Mouse (Mus musculus): ENCODE data around the gene Rarg. TPM values are rescaled to one million over a fixed set of nuclear protein-coding genes. Genes with fewer than 3 reads are reported as not detected.

Gene Rarg
- polyA plus RNA-seq (2012; rRNA removed), result 3.1 and 3.6 TPM in 2 replicates

DNA sequence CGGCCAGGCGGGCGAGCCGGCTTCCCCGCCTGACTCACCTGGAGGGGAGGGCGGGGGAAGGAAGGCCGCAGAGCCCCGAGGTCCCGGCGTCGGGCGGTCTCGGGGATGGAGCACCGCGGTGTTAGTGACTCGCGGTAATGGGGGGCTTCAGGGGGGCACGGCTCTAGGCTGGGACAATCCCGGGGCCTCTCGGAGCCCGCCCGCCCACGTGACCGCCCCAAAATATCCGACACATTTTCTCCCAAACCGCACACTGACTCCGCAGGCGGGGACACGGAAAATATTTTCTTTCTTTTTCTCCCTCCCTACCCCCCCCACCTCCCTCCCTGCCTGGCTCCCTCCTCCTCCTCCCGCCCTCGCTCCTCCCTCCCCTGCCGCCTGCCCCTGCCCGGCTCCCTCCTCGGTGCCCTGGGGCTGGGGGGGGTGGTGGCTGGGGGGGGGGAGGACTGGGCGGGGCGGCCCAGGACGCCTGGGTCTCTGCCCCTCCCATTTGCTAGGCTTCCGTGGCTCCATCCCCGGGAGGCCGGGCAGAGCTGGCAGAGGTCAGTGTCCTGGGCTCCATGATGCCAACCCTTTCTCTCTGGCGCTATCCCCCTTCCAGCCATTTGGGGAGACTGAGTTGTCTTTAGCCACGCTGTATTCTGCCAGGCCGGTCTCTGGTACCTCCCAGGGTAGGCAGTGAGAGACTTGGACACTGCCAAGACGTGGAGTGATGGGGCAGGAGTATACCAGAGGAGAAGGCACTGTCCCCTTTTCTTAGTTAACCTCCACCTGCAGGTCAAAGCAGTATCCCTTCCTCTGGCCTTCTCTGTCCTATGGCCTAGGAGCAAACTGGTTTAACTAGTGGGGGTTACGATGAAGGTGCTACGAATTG lies at the start of gene Rarg:
Rarg (minus strand) TSS at position 316 of the 874 bp plus-strand sequence.

DNA sequence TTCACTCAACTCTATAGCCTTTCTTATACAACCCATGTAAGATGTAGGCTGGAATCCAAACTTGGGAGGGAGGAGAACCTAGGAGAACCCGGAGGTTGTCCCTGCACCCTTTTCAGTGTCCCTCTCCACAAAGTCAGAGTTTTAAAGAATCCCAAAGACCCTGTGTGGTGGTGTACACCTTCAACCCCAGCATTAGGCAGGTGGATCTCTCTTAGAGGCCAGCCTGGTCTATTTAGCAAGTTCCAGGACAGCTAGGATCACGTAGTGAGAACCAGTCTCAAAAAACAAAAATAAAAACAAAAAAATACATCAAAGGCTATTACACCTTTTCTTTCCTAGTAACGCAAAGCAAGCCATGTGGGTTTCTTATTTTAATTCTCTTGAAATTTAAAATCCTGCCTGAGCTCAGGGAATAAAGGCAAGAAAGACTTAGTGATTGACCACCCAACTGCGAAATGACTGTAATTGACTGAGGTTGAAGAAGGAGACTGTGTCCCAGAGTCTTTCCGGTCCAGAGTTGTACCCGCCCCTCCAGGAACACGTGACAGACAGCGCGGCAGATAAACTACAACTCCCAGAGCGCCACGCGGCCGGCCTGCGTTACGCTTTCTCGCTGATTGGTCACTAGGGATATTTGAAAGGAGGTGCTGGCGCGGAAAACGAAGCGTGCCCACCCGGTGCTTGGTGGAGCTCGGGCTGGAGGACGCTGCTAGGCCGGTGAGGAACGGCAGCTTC lies 38.5 kb upstream of the Rarg start, which contains the start of gene Espl1:
Espl1 (plus strand) TSS at position 634 of the 735 bp plus-strand sequence.

DNA sequence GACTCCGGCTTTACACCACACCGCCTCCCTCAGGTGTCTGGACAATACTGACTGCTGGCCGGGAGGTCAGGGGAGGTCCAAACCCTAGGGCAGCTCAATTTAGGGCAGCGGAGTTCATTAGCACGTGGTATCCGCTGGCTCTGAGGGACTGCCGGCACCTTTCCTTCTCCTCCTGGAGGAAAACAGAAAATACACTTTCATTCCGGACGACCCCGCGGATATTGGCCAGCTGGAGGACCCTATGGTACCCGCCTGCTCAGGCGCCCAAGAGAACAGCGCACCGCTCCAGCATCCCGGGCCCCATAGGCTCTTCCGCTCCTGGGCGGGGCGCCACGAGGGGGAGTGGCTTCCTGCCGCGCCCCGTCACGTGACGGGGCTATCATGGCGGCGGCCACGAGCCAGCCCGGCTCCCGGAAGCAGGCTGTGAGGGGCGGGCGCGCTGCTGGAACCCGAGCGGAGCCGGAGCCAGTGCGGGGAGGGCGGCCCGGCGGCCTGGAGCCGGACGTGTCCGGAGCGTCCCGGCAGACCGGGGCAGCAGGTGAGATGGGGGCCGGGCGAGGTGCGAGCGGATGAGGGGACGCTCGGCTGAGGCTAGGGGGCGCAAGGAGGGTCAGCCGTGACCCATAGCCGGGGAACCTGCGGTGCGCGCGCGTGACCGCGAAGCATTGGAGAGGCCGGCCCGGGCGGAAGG lies 21.9 kb upstream of the Rarg start, which contains the start of gene Mfsd5:
Mfsd5 (plus strand) TSS at position 363 of the 691 bp plus-strand sequence.

DNA sequence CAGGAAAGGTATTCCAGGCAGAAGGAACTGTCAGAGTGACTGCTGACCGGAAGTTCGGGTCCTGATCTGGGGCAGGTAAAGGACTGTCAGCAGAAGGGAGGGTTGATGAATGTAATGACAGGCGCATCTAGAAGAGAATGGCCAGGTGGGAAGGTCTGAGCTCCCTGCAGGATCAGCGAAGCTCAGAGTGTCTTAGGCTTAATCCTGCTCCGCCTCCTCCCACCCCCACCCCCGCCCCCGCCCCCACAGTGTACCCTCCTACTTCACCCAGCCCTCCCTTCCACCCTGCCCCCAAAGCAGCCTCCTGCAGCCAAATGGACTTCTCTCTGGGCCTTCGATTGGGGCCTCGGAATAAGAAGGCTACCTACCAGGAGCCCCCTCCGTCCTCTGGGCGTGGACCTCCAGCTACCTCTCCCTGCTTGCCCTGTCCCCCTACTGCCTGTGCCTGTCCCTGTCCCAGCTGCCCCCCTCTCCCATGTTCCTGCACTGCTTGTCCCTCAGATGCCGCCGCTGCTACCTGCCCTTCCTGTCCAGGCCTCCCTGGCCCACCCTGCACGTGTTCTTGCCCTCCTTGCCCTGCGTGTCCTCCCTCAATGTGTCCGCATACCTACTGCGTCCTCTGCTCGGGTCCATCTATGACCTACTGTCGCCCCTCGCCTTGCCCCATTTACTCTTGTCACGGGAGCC lies 13.1 kb upstream of the Rarg start, which contains the start of gene Gm9918:
Gm9918 (plus strand) TSS at position 290 of the 687 bp plus-strand sequence.

DNA sequence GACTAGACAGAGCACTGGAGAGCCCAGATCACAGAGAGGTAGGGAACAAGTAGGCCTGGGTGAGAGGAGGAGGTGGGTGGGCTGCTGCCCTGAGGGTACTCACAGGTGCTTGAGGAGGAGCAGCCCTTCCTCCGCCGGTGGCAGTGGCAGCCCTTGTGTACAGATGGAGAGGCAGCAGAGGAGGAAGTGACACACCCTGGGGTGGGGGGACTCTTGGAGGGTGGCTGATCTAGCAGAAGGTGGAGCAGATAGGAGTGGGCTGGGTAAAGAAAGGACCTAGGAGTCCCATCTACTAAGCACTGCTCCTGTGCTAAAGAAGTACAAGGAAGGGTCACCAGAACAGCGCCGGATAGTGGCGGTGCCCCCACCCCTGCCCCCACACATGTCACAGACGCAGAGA lies 25.6 kb downstream of the Rarg start, which contains the start of gene Itgb7:
Itgb7 (minus strand) TSS at position 197 of the 400 bp plus-strand sequence.

DNA sequence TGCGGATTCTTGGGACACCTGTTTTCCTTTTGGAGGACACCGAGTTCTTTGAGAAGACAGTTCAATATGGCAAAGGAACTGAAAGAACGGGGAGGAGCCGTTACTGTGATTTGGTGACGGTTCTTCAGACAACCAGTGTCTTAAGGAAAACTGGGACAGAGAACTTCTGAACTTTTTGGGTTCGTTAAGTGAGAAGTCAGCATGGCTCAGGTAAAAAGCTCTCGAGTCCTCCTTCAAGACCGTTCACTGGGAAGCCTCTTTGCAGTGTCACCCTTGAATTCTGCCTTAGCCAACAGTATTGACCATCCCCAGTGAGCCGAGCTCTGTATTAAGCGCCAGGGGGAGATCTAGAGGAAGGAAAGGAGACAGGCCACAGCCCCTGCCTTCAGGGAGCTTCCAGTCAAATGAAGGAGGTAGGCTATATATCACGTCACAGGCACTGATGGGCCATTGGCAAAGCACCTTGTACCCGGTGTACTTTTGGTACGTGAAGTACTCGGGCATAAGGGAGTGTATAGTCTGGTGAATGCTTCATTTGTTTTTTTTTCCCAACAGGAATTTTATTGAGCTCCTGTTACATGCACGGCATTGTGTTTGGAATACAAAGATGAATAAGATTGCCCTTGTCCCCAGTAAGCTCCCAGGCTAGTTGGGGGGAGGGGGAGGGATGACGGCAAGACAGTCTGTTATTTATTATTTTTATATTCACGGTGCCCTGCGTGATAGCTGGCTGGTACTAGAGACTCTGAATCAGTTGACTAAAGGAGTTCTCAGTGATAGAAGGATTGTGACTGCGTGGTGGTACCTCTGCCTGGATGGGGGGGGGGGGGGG lies 52.4 kb downstream of the Rarg start, which contains the start of gene Csad:
Csad (minus strand) TSS at position 51 of the 832 bp plus-strand sequence.

DNA sequence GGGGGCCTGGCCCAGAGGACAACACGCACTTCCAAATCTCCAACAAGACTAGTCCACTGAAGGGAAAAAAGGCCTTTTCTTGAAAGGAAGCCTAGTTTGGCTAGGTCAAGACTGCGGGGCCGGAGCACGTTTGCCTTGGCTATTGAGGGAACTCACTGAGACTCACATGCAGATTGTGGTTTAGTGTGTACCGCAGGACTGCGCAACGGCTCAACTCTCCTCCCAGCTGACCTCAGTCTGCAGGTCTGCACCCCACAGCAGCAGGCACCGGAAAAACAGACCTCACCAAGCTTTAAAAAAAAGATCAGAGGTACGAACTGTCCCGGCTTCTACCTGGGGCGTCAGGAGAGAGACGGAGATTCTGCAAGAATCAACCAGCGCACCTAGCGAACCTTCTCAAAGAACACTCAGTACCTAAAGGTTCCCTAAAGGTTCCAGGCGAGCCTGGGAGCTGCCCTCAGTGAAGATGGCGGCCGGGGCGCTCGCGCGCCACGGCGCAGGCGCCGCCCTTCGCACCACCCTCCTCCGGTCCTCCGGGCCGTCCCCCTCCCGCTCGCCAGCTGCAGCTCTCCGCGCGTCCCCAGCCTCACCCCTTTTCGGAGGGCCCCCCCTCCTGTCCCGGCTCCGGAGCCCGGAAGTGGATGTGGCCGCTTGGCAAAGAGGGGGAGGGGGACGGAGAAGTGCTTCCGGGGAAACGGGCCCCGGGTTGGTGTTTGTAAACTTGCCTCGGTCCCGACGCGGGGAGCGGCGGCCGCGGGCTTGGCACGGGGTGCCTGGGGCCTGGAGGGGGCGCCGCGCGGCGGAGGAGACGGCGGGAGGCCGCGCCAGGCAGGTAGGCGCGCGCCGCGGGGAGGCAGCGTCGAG lies 54.1 kb downstream of the Rarg start, which contains the start of gene Zfp740:
Zfp740 (plus strand) TSS at position 279 of the 864 bp plus-strand sequence.

Other genes starting within 250 kb of the Rarg start
- 69.9 and 86.6 TPM in 2 replicates for gene Krt18, start 229.3 kb downstream of the Rarg start, polyA plus RNA-seq (2012; rRNA removed)
- gene Eif4b, start 183.7 kb downstream of the Rarg start, polyA plus RNA-seq (2012; rRNA removed), result 57.2 and 64.5 TPM in 2 replicates
- 9.6 and 10.3 TPM in 2 replicates for gene Tns2, start 157.1 kb downstream of the Rarg start, polyA plus RNA-seq (2012; rRNA removed)
- 14.1 and 15.2 TPM in 2 replicates for gene Spryd3, start 121.3 kb downstream of the Rarg start, polyA plus RNA-seq (2012; rRNA removed)
- gene Igfbp6, start 113.2 kb downstream of the Rarg start, polyA plus RNA-seq (2012; rRNA removed), result 2.3 and 2.6 TPM in 2 replicates
- gene Soat2, start 107.0 kb downstream of the Rarg start, polyA plus RNA-seq (2012; rRNA removed), result 26.4 and 26.5 TPM in 2 replicates
- 17.1 and 18.6 TPM in 2 replicates for gene Zfp740, start 54.3 kb downstream of the Rarg start, polyA plus RNA-seq (2012; rRNA removed)
- gene Csad, start 52.8 kb downstream of the Rarg start, polyA plus RNA-seq (2012; rRNA removed), result 137 and 161 TPM in 2 replicates
- 2.8 and 2.9 TPM in 2 replicates for gene Itgb7, start 25.6 kb downstream of the Rarg start, polyA plus RNA-seq (2012; rRNA removed)
- gene Gm9918, start 13.0 kb upstream of the Rarg start, polyA plus RNA-seq (2012; rRNA removed), result 0.01 and 0.02 TPM in 2 replicates
- gene Mfsd5, start 21.9 kb upstream of the Rarg start, polyA plus RNA-seq (2012; rRNA removed), result 14.0 and 14.1 TPM in 2 replicates
- gene Espl1, start 38.7 kb upstream of the Rarg start, polyA plus RNA-seq (2012; rRNA removed), result 8.2 and 8.8 TPM in 2 replicates
- gene Pfdn5, start 68.6 kb upstream of the Rarg start, polyA plus RNA-seq (2012; rRNA removed), result 87.7 and 89.5 TPM in 2 replicates
- 25.2 and 28.0 TPM in 2 replicates for gene Myg1, start 74.2 kb upstream of the Rarg start, polyA plus RNA-seq (2012; rRNA removed)
- 18.3 and 19.1 TPM in 2 replicates for gene Aaas, start 93.3 kb upstream of the Rarg start, polyA plus RNA-seq (2012; rRNA removed)
- gene Sp7, start 109.7 kb upstream of the Rarg start, polyA plus RNA-seq (2012; rRNA removed), result 0.01 TPM in 2 replicates
- 8.2 and 8.8 TPM in 2 replicates for gene Sp1, start 148.6 kb upstream of the Rarg start, polyA plus RNA-seq (2012; rRNA removed)
- gene Amhr2, start 187.8 kb upstream of the Rarg start, polyA plus RNA-seq (2012; rRNA removed), result 0.02 and 0.06 TPM in 2 replicates
- gene Prr13, start 201.5 kb upstream of the Rarg start, polyA plus RNA-seq (2012; rRNA removed), result 81.6 and 90.5 TPM in 2 replicates
- 168 and 201 TPM in 2 replicates for gene Pcbp2, start 213.0 kb upstream of the Rarg start, polyA plus RNA-seq (2012; rRNA removed)
- not detected in 2 replicates for gene Gm10337, start 246.2 kb upstream of the Rarg start, polyA plus RNA-seq (2012; rRNA removed)